Mouse (Mus musculus) erythroblast, embryonic 14.5 days (primary cell): ENCODE results near the gene Fyttd1.

Experiments used
- GATA1 ChIP-seq: IDR thresholded peaks from 2 replicates; pipeline ENCODE4 v1.6.1; 2012; ENCODE audit warnings: low read length, inconsistent platforms, mixed read lengths
- TAL1 ChIP-seq: IDR thresholded peaks from 3 replicates; pipeline ENCODE4 v1.6.1; 2012; ENCODE audit warnings: low read length, inconsistent platforms, mixed read lengths

GRCm38 (mm10) chr16:32870231-32870630, 7.1 kb upstream of the Fyttd1 start:
- no peak for TF ChIP-seq TAL1
- no peak for TF ChIP-seq GATA1
